Mouse (Mus musculus) neural tube, postnatal 0 days (tissue): ENCODE data around the gene Olfr1113. TPM values are rescaled to one million over a fixed set of nuclear protein-coding genes. Genes with fewer than 3 reads are reported as not detected.

ENCODE experiments used
- microRNA-seq: library from miRNA; unstranded; fragments of <30 nt; microRNA quantifications from one replicate; pipeline ENCODE4, GENCODE M21; 2016
- polyA plus RNA-seq: library from polyadenylated mRNA; unstranded; fragments of >200 nt; fragmentation: Nextera tagmentation; extraction: Ambion mirVana; gene quantifications from 2 replicates; pipeline ENCODE4 v1.2.1, GENCODE M21; 2015

The Olfr1113 gene
- not detected in 2 replicates for polyA plus RNA-seq

DNA sequence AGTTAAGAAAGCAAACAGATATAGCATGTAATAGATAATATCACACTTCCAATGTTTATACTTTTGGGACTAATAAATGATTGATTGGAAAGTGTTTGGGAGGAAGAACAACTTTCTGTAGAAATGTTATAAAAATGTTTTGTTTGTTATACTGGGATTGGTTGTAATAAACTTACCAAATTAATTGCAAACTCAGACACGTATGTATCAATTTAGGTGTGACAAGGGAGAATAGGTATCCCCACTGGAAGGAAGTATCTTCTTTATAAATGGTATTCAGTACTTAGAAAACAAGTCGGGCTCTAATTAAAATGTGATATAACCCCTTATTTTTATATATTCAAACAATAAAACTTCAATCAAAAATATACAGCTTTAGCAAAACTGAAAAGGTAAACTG lies at the start of gene Olfr1113:
Gene Olfr1113 (plus strand): TSS at position 301 of the 400 bp plus-strand sequence.

DNA sequence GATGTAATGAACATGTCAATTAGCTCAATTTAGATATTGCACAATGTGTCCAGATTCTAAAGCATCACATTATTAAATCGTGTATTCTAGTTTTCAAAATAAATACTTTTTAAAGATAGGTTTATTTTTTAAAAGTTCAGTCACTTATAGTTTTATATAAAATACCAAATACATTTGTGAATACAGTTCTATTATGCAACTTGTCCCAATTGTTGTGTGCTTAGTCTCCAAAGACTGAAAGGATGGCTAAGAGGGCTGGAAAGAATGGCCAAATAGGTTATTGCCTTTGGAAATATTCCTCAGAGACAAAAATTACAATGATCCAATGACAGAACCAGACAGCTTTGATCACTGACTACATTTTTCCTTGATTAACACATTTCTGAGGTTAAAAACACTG lies 21.3 kb upstream of the Olfr1113 start, which contains the start of gene Olfr1112:
Gene Olfr1112 (plus strand): TSS at position 301 of the 400 bp plus-strand sequence.

DNA sequence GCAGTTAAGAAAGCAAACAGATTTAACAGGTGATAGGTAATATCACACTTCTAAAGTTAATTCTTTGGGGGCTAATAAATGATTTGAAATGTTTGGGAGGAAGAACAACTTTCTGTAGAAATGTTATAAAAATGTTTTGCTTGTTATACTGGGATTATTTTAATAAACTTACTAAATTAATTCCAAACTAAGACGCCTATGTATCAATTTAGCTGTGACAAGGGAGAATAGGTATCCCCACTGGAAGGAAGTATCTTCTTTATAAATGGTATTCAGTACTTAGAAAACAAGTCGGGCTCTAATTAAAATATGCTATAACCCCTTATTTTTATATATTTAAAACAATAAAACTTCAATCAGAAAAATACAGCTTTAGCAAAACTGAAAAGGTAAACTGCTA lies 38.9 kb downstream of the Olfr1113 start, which contains the start of gene Olfr1115:
Gene Olfr1115 (plus strand): TSS at position 301 of the 400 bp plus-strand sequence.

Small RNA genes within 50 kb of the gene (microRNA-seq; reads per million reads assigned to microRNA genes)
- gene Gm27438 = not detected

Other genes starting within 250 kb of the Olfr1113 start
- gene Olfr1099, start 248.3 kb upstream of the Olfr1113 start, polyA plus RNA-seq = not detected in 2 replicates
- not detected in 2 replicates for gene Olfr1100, start 229.0 kb upstream of the Olfr1113 start, polyA plus RNA-seq
- gene Olfr1101, start 217.7 kb upstream of the Olfr1113 start, polyA plus RNA-seq = not detected in 2 replicates
- gene Olfr1102, start 210.6 kb upstream of the Olfr1113 start, polyA plus RNA-seq = not detected in 2 replicates
- not detected in 2 replicates for gene Olfr1104, start 181.9 kb upstream of the Olfr1113 start, polyA plus RNA-seq
- not detected in 2 replicates for gene Olfr1105, start 172.4 kb upstream of the Olfr1113 start, polyA plus RNA-seq
- gene Olfr1106, start 156.7 kb upstream of the Olfr1113 start, polyA plus RNA-seq = not detected in 2 replicates
- not detected in 2 replicates for gene Olfr1107, start 133.2 kb upstream of the Olfr1113 start, polyA plus RNA-seq
- not detected in 2 replicates for gene Olfr1109, start 113.0 kb upstream of the Olfr1113 start, polyA plus RNA-seq
- not detected in 2 replicates for gene Olfr259, start 94.4 kb upstream of the Olfr1113 start, polyA plus RNA-seq
- not detected in 2 replicates for gene Olfr1110, start 68.7 kb upstream of the Olfr1113 start, polyA plus RNA-seq
- gene Olfr1111, start 56.3 kb upstream of the Olfr1113 start, polyA plus RNA-seq = not detected in 2 replicates
- gene Olfr1112, start 21.2 kb upstream of the Olfr1113 start, polyA plus RNA-seq = not detected in 2 replicates
- gene Olfr1115, start 39.0 kb downstream of the Olfr1113 start, polyA plus RNA-seq = not detected in 2 replicates
- gene Olfr1116, start 58.6 kb downstream of the Olfr1113 start, polyA plus RNA-seq = not detected in 2 replicates
- not detected in 2 replicates for gene Olfr1118, start 98.6 kb downstream of the Olfr1113 start, polyA plus RNA-seq
- gene Olfr1120, start 145.8 kb downstream of the Olfr1113 start, polyA plus RNA-seq = not detected in 2 replicates
- gene Olfr1121, start 160.9 kb downstream of the Olfr1113 start, polyA plus RNA-seq = not detected in 2 replicates
- gene Olfr1122, start 176.9 kb downstream of the Olfr1113 start, polyA plus RNA-seq = not detected in 2 replicates
- gene Olfr1123, start 207.7 kb downstream of the Olfr1113 start, polyA plus RNA-seq = not detected in 2 replicates
- gene Olfr1124, start 221.3 kb downstream of the Olfr1113 start, polyA plus RNA-seq = 0.06 and 0.11 TPM in 2 replicates
- not detected in 2 replicates for gene Olfr1126, start 245.0 kb downstream of the Olfr1113 start, polyA plus RNA-seq